In genomic region chr8:21906290-21906689, GRCm38 (mm10) we compare ENCODE assay signal across 20 mouse cellular contexts. TPM values are rescaled to one million over a fixed set of nuclear protein-coding genes. Genes with fewer than 3 reads are reported as not detected.
A peak's percentile ranks its signal among the peaks of the same experiment; 100 is the strongest.
DNase-seq lines count a peak whose midpoint lies in the region; ATAC-seq and TF ChIP-seq lines count a peak whose summit lies in the region.
"Not testable (repeated sequence)": the region's sequence is repeated elsewhere in the genome, so short reads cannot be mapped to it uniquely, and the experiment has no call there.
"Had no signal": no experiment of that assay in that cellular context is flagged by ENCODE, and none has a peak within 500 bp of the region (broad histone marks: within the 10 kb centered on the region; RNA-seq: fewer than 3 reads in every experiment).

TSS of gene Defb11 (minus strand) at chr8:21906412.

- not testable (repeated sequence) for TF ChIP-seq POLR2A in brain, embryonic 14.5 days (IDR thresholded peaks at IDR 0.05; ENCODE audit: borderline replicate concordance, extremely low read depth, insufficient read depth, insufficient read length, poor library complexity, severe bottlenecking)

- H3K9me3 ChIP-seq in forebrain, embryonic 15.5 days; hindbrain, embryonic 12.5 days (replicated peaks); limb, embryonic 12.5 days; midbrain, embryonic 16.5 days (replicated peaks; ENCODE audit: control insufficient read depth, low read length, poor library complexity, severe bottlenecking): not testable (repeated sequence)

- not testable (repeated sequence) for H3K4me1 ChIP-seq in forebrain, embryonic 15.5 days; hindbrain, embryonic 12.5 days; limb, embryonic 12.5 days (replicated peaks); midbrain, embryonic 16.5 days (ENCODE audit: control insufficient read depth, insufficient read depth, low read length)

- not testable (repeated sequence) for H3K9ac ChIP-seq in forebrain, embryonic 15.5 days (replicated peaks); hindbrain, embryonic 12.5 days; limb, embryonic 12.5 days (replicated peaks); midbrain, embryonic 16.5 days (ENCODE audit: low read depth, low read length)

- TF ChIP-seq CTCF in brain, embryonic 14.5 days (IDR thresholded peaks at IDR 0.05; ENCODE audit: borderline replicate concordance, extremely low read depth, insufficient read depth, insufficient read length): not testable (repeated sequence)

- ATAC-seq in forebrain, embryonic 15.5 days (replicated peaks); hindbrain, embryonic 12.5 days (ENCODE audit: low FRiP score): not testable (repeated sequence)
- ATAC-seq in limb, embryonic 12.5 days (ENCODE audit: insufficient number of reproducible peaks, insufficient read depth, low FRiP score, low TSS enrichment, low read depth): peak; percentile 59; the same call in 1 of the 2 replicates
- peak; percentile 54 for ATAC-seq in midbrain, embryonic 16.5 days

- H3K36me3 ChIP-seq in forebrain, embryonic 15.5 days; hindbrain, embryonic 12.5 days; limb, embryonic 12.5 days; midbrain, embryonic 16.5 days (ENCODE audit: control insufficient read depth, insufficient read depth, low read length): not testable (repeated sequence)

- not testable (repeated sequence) for H3K4me3 ChIP-seq in forebrain, embryonic 15.5 days; hindbrain, embryonic 12.5 days; limb, embryonic 12.5 days (replicated peaks); midbrain, embryonic 16.5 days (ENCODE audit: low read depth, low read length)

- DNase-seq in brain, embryonic 14.5 days (ENCODE audit: low read depth): peak; percentile 25
- peak; percentile 56 for DNase-seq in kidney, adult 11 months
- peak; percentile 6 for DNase-seq in kidney, postnatal 10 days

- not testable (repeated sequence) for H3K27me3 ChIP-seq in forebrain, embryonic 15.5 days; hindbrain, embryonic 12.5 days; limb, embryonic 12.5 days; midbrain, embryonic 16.5 days (ENCODE audit: control insufficient read depth, insufficient read depth, low read depth, low read length)

- H3K27ac ChIP-seq in forebrain, embryonic 15.5 days (replicated peaks); hindbrain, embryonic 12.5 days; limb, embryonic 12.5 days; midbrain, embryonic 16.5 days (ENCODE audit: low read length): not testable (repeated sequence)

- not testable (repeated sequence) for H3K4me2 ChIP-seq in forebrain, embryonic 15.5 days (replicated peaks); hindbrain, embryonic 12.5 days (replicated peaks); limb, embryonic 12.5 days; midbrain, embryonic 16.5 days (ENCODE audit: low read length)

RNA-seq across cellular contexts. Expression of gene Defb11, which starts in this region (rescaled TPM):
- polyA plus RNA-seq in brain, embryonic 14.5 days (2012; rRNA removed): 9.1 and 15.4 TPM in 2 replicates
- polyA plus RNA-seq in forebrain, embryonic 15.5 days (2015; fragmentation: Nextera tagmentation; extraction: Ambion mirVana): 6.7 and 13.5 TPM in 2 replicates
- polyA plus RNA-seq in hindbrain, embryonic 12.5 days (2016; fragmentation: Nextera tagmentation; extraction: Ambion mirVana): 14.2 and 14.9 TPM in 2 replicates
- polyA plus RNA-seq in limb, embryonic 12.5 days (2016; fragmentation: Nextera tagmentation; extraction: Ambion mirVana): not detected in 2 replicates
- polyA plus RNA-seq in midbrain, embryonic 16.5 days (2015; fragmentation: Nextera tagmentation; extraction: Ambion mirVana): 5.6 and 10.9 TPM in 2 replicates
- polyA plus RNA-seq: adrenal gland, adult 2 months; embryonic facial prominence, embryonic 12.5 days; erythroblast, embryonic 14.5 days; heart, adult 2 months; heart, embryonic 13.5 days; kidney, embryonic 14.5 days; liver, embryonic 13.5 days; lung, adult 2 months; midbrain, embryonic 11.5 days; myocyte; neural tube, embryonic 13.5 days; Patski; stomach, embryonic 14.5 days had no signal

Comparison
In these comparisons a context has a peak if more than half of its experiments do, and no peak if none do; other contexts are left out.
1. Peak in ATAC-seq in limb, embryonic 12.5 days; RNA of the gene not detected or under 1 TPM.
2. DNase-seq: peak in every context shown above with its lines; median percentile 56 in kidney, adult 11 months; 25 in brain, embryonic 14.5 days; 6 in kidney, postnatal 10 days.